Mouse (Mus musculus) MEL (cell line): ENCODE data around the gene Olfr1116. TPM values are rescaled to one million over a fixed set of nuclear protein-coding genes. Genes with fewer than 3 reads are reported as not detected.

Experiments
- DNase-seq: peaks from one replicate; pipeline ENCODE4 v3.0.0; 2011; ENCODE audit warnings: low read depth, low spot score
- H3K27ac ChIP-seq: 2 replicates; pipeline ENCODE4 v1.5.1; 2012; ENCODE audit warnings: low read depth, mild to moderate bottlenecking, control low read depth, low read length, moderate library complexity; ENCODE audit not compliant: control insufficient read depth
- H3K27me3 ChIP-seq, 2 experiments: fragments of 150-350 bp in 1 of 2; sonication (generic) in 1 of 2; 2 replicates each; pipeline ENCODE4 v1.6.1; 2012; ENCODE audit warnings: low read length in 2 of 2, mild to moderate bottlenecking in 2 of 2, improper control_type of control experiment in 1 of 2, moderate library complexity in 1 of 2; ENCODE audit not compliant: insufficient read depth in 2 of 2, control insufficient read depth in 1 of 2
- H3K36me3 ChIP-seq, 2 experiments: 2 replicates each; pipeline ENCODE4 v1.6.1; 2012 to 2014; ENCODE audit warnings: low read length in 2 of 2, improper control_type of control experiment in 1 of 2, inconsistent platforms in 1 of 2, mild to moderate bottlenecking in 1 of 2; ENCODE audit not compliant: insufficient read depth in 2 of 2, control insufficient read depth in 1 of 2
- H3K4me1 ChIP-seq, 2 experiments: fragments of 150-350 bp in 1 of 2; sonication (generic) in 1 of 2; 2 replicates each; pipeline ENCODE4 v1.6.1; 2012; ENCODE audit warnings: low read length in 2 of 2, improper control_type of control experiment in 1 of 2, mild to moderate bottlenecking in 1 of 2; ENCODE audit not compliant: insufficient read depth in 2 of 2, control insufficient read depth in 1 of 2
- H3K4me3 ChIP-seq, 2 experiments: fragments of 150-350 bp in 1 of 2; sonication (generic) in 1 of 2; 2 replicates each; pipeline ENCODE4 v1.5.1; 2012; ENCODE audit warnings: low read depth in 2 of 2, low read length in 2 of 2, mild to moderate bottlenecking in 2 of 2, moderate library complexity in 2 of 2, control low read depth in 1 of 2, improper control_type of control experiment in 1 of 2; ENCODE audit not compliant: control insufficient read depth in 1 of 2, insufficient read depth in 1 of 2
- H3K79me2 ChIP-seq: 2 replicates; pipeline ENCODE4 v1.6.1; 2012; ENCODE audit warnings: mild to moderate bottlenecking, low read length, moderate library complexity; ENCODE audit not compliant: control insufficient read depth, poor library complexity, insufficient read depth
- H3K9ac ChIP-seq: 2 replicates; pipeline ENCODE4 v1.6.1; 2012; ENCODE audit warnings: low read depth, mild to moderate bottlenecking, control low read depth, low read length, moderate library complexity; ENCODE audit not compliant: control insufficient read depth, poor library complexity, severe bottlenecking
- H3K9me3 ChIP-seq: fragments of 150-350 bp; sonication (generic); replicated peaks from 2 replicates; pipeline ENCODE4 v1.6.1; 2012; ENCODE audit warnings: mild to moderate bottlenecking, low read length, improper control_type of control experiment, moderate library complexity; ENCODE audit not compliant: insufficient read depth
- CHD2 ChIP-seq: IDR thresholded peaks from 2 replicates; pipeline ENCODE4 v1.6.1; 2011; ENCODE audit warnings: low read length, improper control_type of control experiment
- HCFC1 ChIP-seq: IDR thresholded peaks from 2 replicates; pipeline ENCODE4 v1.6.1; 2012; ENCODE audit warnings: low read depth, mild to moderate bottlenecking, inconsistent platforms, low read length, improper control_type of control experiment, moderate library complexity
- KAT2A ChIP-seq: conservative IDR thresholded peaks from 2 replicates; pipeline ENCODE4 v1.6.1; 2012; ENCODE audit warnings: low read depth, low read length, improper control_type of control experiment, inconsistent platforms
- MAX ChIP-seq: IDR thresholded peaks from 2 replicates; pipeline ENCODE4 v1.6.1; 2011; ENCODE audit warnings: low read length, improper control_type of control experiment
- MEF2A ChIP-seq: IDR thresholded peaks from 2 replicates; pipeline ENCODE4 v1.6.1; 2014; ENCODE audit warnings: low read depth, mild to moderate bottlenecking, inconsistent platforms, low read length, improper control_type of control experiment; ENCODE audit not compliant: poor library complexity, insufficient replicate concordance, severe bottlenecking; ENCODE audit errors: extremely low read depth
- MYB ChIP-seq: IDR thresholded peaks from 2 replicates; pipeline ENCODE4 v1.6.1; 2011; ENCODE audit warnings: mild to moderate bottlenecking, low read depth, low read length, improper control_type of control experiment
- POLR2AphosphoS2 ChIP-seq: IDR thresholded peaks from 2 replicates; pipeline ENCODE4 v1.6.1; 2011; ENCODE audit warnings: low read length, improper control_type of control experiment
- RCOR1 ChIP-seq: IDR thresholded peaks from 2 replicates; pipeline ENCODE4 v1.6.1; 2012; ENCODE audit warnings: low read depth, mild to moderate bottlenecking, inconsistent platforms, low read length, improper control_type of control experiment
- ZMIZ1 ChIP-seq: IDR thresholded peaks from 2 replicates; pipeline ENCODE4 v1.6.1; 2012; ENCODE audit warnings: low read depth, mild to moderate bottlenecking, inconsistent platforms, low read length, improper control_type of control experiment, moderate library complexity
- polyA plus RNA-seq, 2 experiments: library from polyadenylated mRNA; stranded (reverse) in 1 of 2; unstranded in 1 of 2; fragments of >175 nt in 1 of 2; fragments of >200 nt in 1 of 2; gene quantifications; 2 replicates each; pipeline versions ENCODE4 v1.2.1 to v1.2.4; 2012; ENCODE audit warnings: low replicate concordance in 2 of 2, low read depth in 1 of 2; ENCODE audit not compliant: insufficient read length in 2 of 2, insufficient read depth in 1 of 2, missing spikeins in 1 of 2
- total RNA-seq: library from RNA; depleted of rRNA; stranded (reverse); fragments of 300-350 nt; gene quantifications from 2 replicates; pipeline ENCODE4 v1.2.3, GENCODE M21; 2012; rRNA removed

The Olfr1116 gene
- total and polyA plus RNA-seq, 3 experiments = 0.01 TPM; not detected in 2

GRCm38 (mm10) chr2:87307281-87307680, 39.9 kb downstream of the Olfr1116 start, which contains the start of gene Olfr1118:
Olfr1118 (plus strand) TSS chr2:87307581.
- no peaks in the 10 kb centered on the region for H3K79me2 ChIP-seq
- DNase-seq = no peak
- no peak within 1 kb of the TSS for H3K9ac ChIP-seq

More at GRCm38 (mm10) chr2:87307281-87307680, 39.9 kb downstream of the Olfr1116 start, which contains the start of gene Olfr1118:
- Histone ChIP-seq H3K27me3 (no peaks in the 10 kb centered on the region), H3K4me1 (no peaks in the 10 kb centered on the region), H3K27ac (no peak within 1 kb of the TSS), H3K9me3 (no peaks in the 10 kb centered on the region), H3K4me3 (no peak within 1 kb of the TSS), H3K36me3 (no peaks in the 10 kb centered on the region)
- no peak for TF ChIP-seq KAT2A
- TF ChIP-seq ZMIZ1 = no peak
- TF ChIP-seq RCOR1 = no peak
- TF ChIP-seq MYB = no peak
- no peak for TF ChIP-seq HCFC1
- no peak for TF ChIP-seq POLR2AphosphoS2
- no peak for TF ChIP-seq MAX
- no peak for TF ChIP-seq CHD2
- no peak for TF ChIP-seq MEF2A

Other genes starting within 250 kb of the Olfr1116 start
- gene Olfr1104, start 240.5 kb upstream of the Olfr1116 start, total RNA-seq = not detected in 2 replicates
- gene Olfr1104, start 240.5 kb upstream of the Olfr1116 start, polyA plus RNA-seq = not detected
- gene Olfr1105, start 231.0 kb upstream of the Olfr1116 start, total RNA-seq = not detected in 2 replicates
- gene Olfr1105, start 231.0 kb upstream of the Olfr1116 start, polyA plus RNA-seq = not detected
- gene Olfr1106, start 215.3 kb upstream of the Olfr1116 start, total RNA-seq = not detected in 2 replicates
- not detected for gene Olfr1106, start 215.3 kb upstream of the Olfr1116 start, polyA plus RNA-seq
- gene Olfr1107, start 191.7 kb upstream of the Olfr1116 start, total RNA-seq = not detected in 2 replicates
- not detected for gene Olfr1107, start 191.7 kb upstream of the Olfr1116 start, polyA plus RNA-seq
- not detected in 2 replicates for gene Olfr1109, start 171.5 kb upstream of the Olfr1116 start, total RNA-seq
- not detected for gene Olfr1109, start 171.5 kb upstream of the Olfr1116 start, polyA plus RNA-seq
- not detected in 2 replicates for gene Olfr259, start 153.0 kb upstream of the Olfr1116 start, total RNA-seq
- gene Olfr259, start 153.0 kb upstream of the Olfr1116 start, polyA plus RNA-seq = not detected
- not detected in 2 replicates for gene Olfr1110, start 127.2 kb upstream of the Olfr1116 start, total RNA-seq
- not detected for gene Olfr1110, start 127.2 kb upstream of the Olfr1116 start, polyA plus RNA-seq
- not detected in 2 replicates for gene Olfr1111, start 114.9 kb upstream of the Olfr1116 start, total RNA-seq
- not detected for gene Olfr1111, start 114.9 kb upstream of the Olfr1116 start, polyA plus RNA-seq
- gene Olfr1112, start 79.7 kb upstream of the Olfr1116 start, total RNA-seq = not detected in 2 replicates
- not detected for gene Olfr1112, start 79.7 kb upstream of the Olfr1116 start, polyA plus RNA-seq
- gene Olfr1113, start 58.6 kb upstream of the Olfr1116 start, total RNA-seq = not detected in 2 replicates
- not detected for gene Olfr1113, start 58.6 kb upstream of the Olfr1116 start, polyA plus RNA-seq
- gene Olfr1115, start 19.5 kb upstream of the Olfr1116 start, total RNA-seq = not detected in 2 replicates
- not detected for gene Olfr1115, start 19.5 kb upstream of the Olfr1116 start, polyA plus RNA-seq
- not detected in 2 replicates for gene Olfr1118, start 40.0 kb downstream of the Olfr1116 start, total RNA-seq
- not detected for gene Olfr1118, start 40.0 kb downstream of the Olfr1116 start, polyA plus RNA-seq
- not detected in 2 replicates for gene Olfr1120, start 87.3 kb downstream of the Olfr1116 start, total RNA-seq
- not detected for gene Olfr1120, start 87.3 kb downstream of the Olfr1116 start, polyA plus RNA-seq
- not detected in 2 replicates for gene Olfr1121, start 102.4 kb downstream of the Olfr1116 start, total RNA-seq
- not detected for gene Olfr1121, start 102.4 kb downstream of the Olfr1116 start, polyA plus RNA-seq
- gene Olfr1122, start 118.3 kb downstream of the Olfr1116 start, total RNA-seq = not detected in 2 replicates
- not detected for gene Olfr1122, start 118.3 kb downstream of the Olfr1116 start, polyA plus RNA-seq
- gene Olfr1123, start 149.1 kb downstream of the Olfr1116 start, total RNA-seq = not detected in 2 replicates
- not detected for gene Olfr1123, start 149.1 kb downstream of the Olfr1116 start, polyA plus RNA-seq
- gene Olfr1124, start 162.7 kb downstream of the Olfr1116 start, total RNA-seq = not detected in 2 replicates
- not detected for gene Olfr1124, start 162.7 kb downstream of the Olfr1116 start, polyA plus RNA-seq
- not detected in 2 replicates for gene Olfr1126, start 186.4 kb downstream of the Olfr1116 start, total RNA-seq
- gene Olfr1126, start 186.4 kb downstream of the Olfr1116 start, polyA plus RNA-seq = not detected
- not detected in 2 replicates for gene Pramel7, start 229.6 kb downstream of the Olfr1116 start, total RNA-seq
- gene Pramel7, start 229.6 kb downstream of the Olfr1116 start, polyA plus RNA-seq = not detected
- gene Pramel6, start 239.0 kb downstream of the Olfr1116 start, total RNA-seq = not detected in 2 replicates
- not detected for gene Pramel6, start 239.0 kb downstream of the Olfr1116 start, polyA plus RNA-seq